Mouse (Mus musculus): ENCODE data around the gene Rbfox1.

Gene Rbfox1

DNA sequence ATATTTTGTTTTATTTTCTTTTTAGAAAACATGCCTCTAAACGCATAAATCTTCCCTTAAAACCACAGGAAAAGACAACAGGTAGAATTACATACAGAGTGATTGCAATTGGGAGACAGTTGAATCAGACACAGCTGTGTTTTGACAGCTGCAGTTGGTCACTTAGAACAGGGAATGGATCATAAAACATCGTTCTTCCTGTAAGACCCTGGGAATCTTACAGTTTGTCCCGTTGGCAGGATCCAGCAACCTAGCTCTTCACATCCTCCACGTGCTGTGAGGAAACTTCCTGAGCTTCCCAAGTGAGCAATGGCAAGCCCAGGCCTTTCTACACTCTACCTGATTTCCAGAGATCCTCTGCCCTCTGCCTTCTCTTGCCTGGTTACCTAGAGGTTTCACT lies 959.5 kb downstream of the Rbfox1 start:
- DNase-seq: no peak

DNA sequence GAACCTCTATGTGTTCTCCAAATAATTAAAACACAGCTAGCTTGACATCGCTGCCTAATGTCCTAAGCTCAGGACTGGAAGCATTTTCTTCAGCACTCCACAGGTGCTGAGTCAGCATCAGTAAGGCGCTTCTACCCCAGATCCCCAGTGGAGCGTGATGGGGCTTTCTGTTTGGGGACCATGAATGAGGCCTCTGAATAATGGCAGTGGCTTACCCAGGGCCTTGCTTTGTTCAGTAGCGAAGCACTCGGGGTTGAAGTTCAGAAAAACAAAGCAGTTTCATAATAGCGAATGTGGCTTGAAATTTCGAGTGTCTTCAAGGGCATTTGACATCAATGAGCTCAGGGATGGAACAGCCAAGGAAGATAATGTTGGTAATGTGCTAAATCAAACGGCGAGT lies 966.2 kb downstream of the Rbfox1 start:
- DNase-seq: no peak

DNA sequence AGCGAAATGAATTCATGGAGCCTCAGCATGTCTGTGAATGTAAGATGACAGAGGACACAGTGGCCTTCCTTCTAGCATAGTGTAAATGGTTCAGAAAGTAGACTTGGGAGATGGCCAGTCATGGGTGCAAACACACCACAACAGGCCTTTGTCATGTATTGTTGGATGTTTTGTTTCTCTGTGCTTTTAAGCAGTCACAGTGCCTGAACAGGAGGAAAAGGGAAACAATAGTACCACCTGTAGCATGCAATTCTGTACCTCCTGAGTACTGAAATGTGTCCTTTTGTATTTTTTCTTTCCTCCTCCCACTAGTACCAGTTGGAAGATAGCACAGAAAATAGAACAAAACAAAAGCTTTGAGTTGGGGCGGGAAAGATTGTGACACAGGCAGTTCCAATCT lies 968.6 kb downstream of the Rbfox1 start:
- no peak for DNase-seq

DNA sequence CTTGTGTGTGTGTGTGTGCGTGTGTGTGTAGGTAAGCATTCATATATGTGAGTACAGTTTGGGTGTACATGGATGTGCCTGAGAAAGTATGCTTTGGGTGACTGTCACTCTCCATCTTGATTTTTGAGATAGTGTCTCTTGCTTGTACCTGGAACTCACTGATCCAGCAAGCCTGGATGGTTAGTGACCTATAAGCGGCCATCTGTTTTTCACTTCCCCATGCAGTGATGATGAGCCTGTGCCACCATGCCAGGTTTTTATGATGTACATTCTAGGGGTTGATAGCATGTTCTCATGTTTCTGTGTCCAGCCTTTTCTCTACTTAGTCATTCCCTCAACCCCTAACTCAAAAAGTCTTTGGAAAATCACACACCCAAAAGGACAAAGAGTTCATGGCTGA lies 976.5 kb downstream of the Rbfox1 start:
- DNase-seq: no peak

DNA sequence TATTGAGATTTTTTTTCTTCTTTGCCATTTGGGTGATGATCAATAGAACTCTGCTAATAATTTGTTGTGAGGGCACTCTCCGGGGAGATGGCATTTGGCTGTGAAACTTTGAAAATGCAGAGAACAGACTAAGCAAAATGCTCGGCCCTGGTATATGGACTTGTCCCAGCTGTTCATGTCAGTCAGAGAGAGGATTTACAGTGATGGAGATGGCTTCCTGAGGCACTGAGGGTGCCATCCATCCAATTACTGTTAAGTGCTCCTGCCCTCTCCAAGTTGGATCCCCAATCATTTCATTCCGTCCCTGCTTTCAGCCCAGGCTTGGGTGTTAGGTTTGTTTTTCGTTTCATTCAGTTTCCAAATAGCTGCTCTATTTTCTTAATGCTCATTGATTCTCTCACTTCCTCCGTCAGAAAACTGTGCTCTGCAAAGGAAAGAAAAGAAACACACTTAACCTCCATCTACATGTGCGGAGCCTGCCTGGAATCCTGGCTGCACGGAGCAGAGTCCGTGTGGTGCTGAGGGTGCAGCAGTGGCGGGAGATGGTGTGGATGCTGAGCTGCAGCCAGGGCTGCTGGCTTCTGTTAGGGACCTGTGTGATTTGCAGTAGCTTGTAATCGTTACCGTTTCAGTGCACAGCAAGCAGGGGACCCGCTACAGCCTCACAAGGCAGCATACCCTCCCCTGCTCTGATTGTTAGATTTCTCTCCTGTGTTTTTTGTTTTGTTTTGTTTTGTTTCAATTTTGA lies 997.7 kb downstream of the Rbfox1 start:
- DNase-seq: no peak

DNA sequence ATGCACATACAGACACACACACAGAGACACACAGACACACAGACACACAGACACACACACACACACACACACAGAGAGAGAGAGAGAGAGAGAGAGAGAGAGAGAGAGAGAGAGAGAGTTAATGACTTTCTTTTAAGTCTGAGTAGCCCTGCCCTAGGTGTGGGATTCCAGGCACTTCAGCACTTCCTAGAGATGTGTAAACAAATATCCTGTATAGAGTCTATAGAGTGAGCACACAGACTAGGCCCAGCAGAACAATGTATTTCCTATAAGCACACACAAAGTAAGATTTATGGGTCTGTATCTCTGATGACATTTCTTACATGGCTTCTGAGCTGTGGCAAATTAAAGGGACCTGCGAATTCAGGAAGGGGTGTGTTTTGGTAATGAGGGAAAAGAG lies 998.6 kb downstream of the Rbfox1 start:
- no peak for DNase-seq

DNA sequence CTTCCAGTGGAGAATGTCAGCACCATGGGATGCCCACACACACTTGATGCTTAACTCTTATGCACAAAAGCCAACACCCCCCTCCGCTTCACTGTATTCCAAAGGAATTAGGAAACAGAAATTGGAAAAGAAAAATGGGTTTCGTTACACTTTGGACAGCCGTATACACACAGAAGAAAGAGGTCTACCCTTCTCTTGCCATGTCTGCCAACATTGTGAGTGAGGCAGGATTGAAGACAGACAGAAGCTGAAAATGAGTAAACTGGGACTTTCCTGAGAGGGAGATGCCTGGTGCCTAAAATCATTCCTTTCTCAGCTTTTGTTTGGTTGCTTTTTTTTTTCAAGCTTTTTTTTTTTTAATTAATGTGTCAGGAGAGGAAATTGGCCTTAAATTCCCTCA lies 1000.5 kb downstream of the Rbfox1 start:
- DNase-seq: no peak

DNA sequence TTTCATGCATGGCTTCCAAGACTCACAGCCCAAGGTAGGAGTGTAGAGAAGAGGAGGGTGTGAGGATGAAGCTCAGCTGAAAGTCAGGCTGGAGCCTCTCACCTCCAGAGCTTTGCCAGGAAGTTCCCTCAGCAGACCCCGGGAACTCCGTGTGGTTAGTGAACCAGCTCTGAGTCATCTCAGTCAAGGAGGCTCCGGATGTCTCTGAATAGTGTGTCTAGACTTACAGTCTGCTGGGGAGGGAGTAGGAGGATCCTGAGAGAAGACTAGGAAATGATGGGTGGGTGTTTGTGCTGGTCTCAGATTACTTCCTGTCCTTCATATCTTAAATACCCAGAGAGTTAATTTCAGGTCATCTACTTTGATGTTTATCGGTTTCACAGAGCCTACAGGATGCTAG lies 1004.1 kb downstream of the Rbfox1 start:
- no peak for DNase-seq

DNA sequence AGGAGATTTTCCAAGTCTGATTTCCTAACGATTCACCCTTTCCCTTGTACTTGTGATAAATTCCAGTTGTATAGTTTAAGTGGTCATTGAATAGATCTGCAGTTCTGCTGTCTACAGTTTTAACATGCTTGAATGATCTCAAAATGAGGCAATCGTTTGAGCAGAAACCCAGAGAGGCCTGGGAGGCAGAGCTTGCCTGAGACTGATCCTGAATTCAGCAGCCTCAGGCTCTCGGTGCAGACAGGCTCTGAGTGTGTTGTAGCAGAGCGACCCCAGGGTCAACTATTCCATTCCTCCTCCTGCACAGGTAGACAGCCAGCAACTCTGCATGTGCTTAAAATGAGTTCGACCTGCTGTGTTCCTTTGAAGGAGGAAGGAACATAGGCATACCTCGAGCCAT lies 1012.6 kb downstream of the Rbfox1 start:
- DNase-seq: no peak

DNA sequence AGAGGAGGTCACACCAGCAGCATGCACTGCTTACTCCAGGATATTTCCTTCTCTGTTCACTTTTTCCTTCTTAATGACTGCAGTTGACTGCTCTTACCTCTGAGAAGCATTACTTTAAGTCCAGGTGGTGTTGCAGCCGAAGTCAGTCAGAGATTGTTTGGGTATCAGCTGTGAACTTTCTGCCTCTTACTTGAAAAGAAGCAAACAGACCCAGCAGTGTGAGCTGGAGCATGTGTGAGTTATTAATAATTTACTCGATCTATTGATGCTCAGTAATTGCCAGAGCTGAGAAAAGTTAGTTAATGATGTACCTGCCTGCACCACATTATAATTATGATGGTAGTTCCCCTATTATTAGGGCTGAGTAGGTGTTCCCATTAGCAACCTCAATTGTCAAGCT lies 1014.9 kb downstream of the Rbfox1 start:
- DNase-seq: no peak

DNA sequence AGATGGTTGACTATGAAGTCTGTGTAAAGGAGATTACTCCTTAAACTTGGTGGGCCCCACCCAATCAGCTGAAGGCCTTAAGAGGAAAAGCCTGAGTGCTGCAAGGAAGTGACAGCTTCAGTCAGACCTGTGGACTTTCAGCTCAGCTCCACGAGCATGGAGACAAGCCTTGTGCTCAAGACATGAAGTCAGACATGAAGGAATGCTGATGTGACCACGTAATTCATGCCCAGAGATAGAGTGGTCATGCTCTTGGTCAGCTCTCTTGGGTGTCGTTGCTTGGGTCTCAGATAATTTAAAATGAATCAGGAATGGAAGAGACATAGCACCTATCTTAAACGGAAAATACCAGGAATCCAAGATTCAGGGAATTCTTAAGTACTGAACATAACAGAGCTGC lies 1019.8 kb downstream of the Rbfox1 start:
- DNase-seq: no peak

DNA sequence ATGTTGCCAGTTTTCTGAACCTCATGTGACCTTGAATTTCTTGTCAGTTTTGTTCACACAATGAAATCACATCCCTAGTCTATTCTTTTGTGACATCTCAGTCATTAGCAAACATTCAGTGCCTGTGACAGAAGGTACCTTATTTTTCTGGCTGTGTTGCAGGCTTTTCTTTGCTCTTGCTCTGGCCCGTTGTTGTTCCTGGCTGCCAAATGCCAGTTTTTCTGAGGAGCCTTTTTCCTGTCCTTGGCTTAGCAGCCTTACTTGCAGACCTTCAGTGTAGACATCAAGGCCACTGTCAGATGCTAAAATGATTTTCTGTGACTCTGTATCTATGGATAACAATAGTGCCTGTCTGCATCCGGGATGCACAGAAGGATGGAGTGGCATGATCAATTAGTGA lies 1020.8 kb downstream of the Rbfox1 start:
- DNase-seq: no peak

DNA sequence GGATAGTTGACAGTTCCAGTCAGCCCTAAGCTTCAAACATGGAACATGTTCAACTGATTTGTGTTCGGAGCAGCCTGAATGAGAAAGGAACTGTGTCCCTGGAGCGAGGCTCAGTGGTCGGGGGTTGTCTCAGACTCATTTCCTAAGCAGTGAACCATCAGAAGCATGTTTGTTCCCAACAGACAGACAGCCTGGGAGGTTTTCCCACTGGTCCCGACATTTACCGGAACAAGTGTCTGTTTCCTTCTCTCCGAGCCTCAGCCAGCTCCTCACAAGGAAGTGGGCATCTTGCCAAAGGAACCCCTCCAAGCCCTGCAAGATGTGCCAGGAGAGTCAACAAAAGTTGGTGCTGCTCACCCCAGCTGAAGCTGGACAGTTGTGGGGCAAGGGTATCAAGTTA lies 1022.4 kb downstream of the Rbfox1 start:
- no peak for DNase-seq

DNA sequence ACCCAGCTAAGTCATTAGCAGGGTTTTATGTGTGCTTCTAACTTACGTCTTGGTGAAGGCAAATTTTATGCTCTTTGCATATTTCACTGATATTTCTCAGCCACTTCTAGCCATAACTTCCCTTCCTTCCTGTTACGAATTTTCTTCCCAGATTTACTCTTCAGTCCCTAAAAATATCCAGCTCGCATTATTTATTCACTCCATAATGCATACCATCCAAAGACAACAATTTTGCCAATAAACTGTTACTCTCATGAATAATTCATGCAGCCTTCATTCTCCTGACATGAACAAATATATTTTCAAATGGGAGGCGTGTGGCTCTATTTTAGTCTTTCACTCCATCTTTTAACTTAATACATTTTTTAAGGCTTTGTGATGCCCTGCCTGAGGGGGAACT lies 1029.4 kb downstream of the Rbfox1 start:
- no peak for DNase-seq

DNA sequence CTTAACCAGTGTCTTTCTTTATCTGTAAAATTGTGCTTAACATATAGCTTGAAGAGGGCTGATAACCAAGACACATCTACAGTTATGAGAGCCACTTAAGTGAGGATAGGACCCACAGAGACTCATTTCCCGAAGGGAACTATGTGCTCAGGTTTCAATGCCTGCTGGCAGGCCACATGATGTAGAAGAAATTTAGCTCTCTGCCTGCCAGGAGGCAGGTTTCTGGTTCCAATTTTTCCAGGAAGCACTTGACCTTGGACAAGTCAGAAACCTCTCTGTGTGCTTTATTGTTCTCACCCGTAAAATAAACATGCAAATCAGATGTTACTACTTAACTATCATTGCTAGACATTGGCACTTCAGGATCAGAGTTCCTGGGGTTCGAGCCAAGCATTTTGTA lies 1033.5 kb downstream of the Rbfox1 start:
- no peak for DNase-seq

DNA sequence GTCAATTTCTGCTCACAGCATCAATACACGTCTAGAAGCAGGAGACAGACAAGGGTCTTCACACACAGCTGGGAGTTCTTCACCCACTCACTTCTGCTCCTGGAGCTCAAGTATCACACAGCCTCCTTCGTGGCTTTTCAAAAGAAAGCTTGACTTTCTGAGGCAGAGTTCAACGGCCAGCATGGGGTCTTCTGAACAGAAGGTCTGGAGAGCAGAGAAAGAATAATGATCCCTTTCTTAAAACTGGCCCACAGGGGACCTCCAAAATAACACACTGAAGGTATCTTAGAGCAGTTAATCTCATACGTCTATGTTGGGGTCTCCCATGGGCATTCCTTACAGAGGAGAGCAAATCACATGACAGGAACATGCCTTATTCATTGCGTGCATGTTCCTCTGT lies 1034.5 kb downstream of the Rbfox1 start:
- DNase-seq: no peak

DNA sequence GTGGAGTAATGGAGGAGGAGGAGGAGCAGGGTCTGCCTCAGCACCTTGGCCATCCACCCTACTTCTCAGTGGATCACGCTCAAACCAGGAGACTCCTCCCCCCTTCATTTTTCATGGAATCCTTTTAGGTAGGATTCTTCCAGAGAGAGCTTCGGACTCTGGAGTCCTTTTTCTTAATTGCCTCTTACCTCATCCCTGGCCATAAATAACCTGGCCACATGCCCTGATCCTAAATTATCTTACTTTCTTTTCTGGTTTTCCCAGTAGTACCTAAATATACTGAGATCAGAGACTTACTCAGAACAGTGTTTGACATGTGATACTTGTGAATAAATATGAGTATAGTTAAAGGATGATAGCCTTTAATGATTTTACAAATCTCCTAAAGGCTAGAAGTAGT lies 1042.5 kb downstream of the Rbfox1 start:
- no peak for DNase-seq

DNA sequence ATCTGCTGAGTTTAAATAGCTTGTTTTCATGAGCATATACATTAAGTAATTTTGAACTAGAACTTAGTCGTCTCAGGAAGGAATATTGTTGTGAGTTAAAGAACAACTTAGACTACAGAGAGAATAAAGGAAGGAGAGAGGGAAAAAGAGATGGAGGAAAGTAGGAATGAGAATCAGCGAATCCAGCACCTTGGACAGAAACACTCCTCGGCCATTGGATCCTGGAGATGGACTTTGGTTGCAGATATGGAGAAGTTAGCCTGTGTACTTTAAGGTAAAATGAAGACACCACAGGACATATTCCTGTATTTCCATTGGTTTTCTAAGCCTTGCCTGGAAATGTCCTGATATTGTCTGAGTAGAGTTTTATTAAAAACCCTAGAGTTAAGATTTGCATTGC lies 1045.6 kb downstream of the Rbfox1 start:
- DNase-seq: no peak

DNA sequence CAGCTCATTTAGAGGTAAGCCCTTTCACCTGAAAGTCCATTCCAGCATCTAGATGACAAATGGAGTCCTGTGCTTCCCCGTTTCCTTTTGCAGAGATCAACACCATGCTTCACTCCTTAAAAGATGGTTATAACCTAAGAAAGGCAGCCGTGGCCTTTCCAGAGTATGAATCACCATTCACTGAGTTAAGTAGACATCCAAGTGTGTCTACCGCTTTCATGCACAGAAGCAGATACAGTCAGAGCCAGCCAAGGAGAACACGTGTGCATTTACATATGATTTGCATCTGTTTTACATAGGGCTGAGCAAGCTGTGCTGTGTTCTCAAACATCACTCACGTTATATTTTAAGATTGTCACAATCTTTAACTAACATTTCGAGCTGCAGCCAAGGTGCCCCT lies 1061.0 kb downstream of the Rbfox1 start:
- no peak for DNase-seq

DNA sequence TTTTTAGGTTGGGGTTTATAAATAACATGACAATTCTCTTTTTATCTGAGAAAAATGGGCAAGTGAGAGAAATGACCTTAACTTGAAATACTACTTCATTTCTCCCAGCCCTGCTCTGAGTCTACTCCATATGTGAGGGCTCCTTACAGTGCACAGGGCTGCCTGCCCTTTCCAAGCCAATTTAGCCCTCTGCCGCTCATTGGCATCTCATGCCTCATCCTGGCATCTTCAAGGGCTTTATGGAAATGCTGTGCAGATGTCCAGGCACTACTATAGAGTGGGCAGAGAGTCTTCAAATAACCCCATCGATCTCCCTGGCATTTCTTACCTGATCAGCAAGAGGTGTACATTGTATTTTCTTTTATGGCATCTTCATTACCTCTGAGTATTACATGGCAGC lies 1064.5 kb downstream of the Rbfox1 start:
- no peak for DNase-seq

DNA sequence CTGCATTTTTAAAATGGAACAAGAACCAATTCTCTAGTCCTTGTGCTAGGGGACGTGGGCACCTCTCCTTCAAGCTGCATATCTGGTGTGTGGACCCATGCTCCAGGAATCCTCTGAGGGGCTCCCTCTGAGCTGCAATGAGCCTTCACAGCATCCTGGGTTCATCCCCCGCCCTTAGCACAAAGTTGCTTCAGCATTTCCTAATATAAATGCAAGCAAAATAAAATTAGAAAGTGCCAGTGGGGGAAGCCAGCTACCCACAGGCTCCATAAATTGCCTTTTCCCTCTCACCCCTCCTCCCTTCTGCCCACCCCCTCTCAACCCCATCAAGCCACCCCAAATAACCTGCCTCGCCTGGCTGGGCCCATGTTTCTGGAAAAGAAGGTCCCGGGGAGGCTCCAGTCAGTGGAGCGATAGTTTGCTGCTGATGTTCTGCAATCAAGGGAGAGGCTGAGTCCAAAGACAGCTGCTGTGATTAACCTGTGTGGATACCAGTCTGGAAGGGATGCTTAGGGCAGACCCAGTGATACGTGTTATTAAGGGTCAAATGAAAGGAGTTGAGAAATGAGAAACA lies 1070.0 kb downstream of the Rbfox1 start:
- no peak for DNase-seq

DNA sequence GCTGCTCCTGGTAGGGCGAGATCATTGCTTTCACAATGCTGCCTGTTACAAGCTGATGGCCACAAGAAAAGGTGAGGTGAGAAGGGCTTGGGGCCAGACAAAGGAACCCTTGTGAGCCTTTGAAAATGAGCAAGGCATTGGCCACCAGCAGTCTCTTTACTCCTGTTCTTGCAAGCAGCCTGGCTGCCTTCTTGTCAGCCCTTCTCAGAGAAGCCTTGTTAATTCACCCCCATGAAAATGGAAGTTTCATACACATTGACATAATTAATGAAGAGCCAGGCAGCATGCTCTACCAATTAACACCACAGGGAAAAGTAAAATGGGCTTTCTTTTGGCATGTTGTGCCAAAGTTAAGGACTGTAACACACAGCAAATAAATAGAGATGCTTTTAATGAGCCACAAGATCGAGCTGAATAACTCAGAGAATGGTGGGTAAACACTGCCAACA lies 1076.8 kb downstream of the Rbfox1 start:
- no peak for DNase-seq

DNA sequence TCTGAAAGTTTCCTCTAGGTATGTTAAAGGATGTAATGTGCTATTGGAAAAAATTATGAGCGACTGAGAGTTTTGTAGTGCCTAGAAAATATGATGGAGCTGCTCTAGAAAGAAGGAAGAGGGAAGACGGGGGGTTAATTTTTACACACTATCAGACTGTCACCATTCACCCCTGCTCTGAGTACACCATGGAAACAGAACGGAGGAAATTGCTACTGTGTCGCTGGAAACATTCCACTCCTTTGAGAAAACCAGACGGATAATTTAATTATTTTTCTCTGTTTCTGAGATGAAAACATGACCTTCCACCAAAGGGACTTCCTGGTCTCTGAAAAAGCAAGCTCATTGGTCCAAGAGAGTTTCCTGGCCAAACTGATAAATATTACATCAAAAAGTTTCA lies 1077.4 kb downstream of the Rbfox1 start:
- DNase-seq: no peak

DNA sequence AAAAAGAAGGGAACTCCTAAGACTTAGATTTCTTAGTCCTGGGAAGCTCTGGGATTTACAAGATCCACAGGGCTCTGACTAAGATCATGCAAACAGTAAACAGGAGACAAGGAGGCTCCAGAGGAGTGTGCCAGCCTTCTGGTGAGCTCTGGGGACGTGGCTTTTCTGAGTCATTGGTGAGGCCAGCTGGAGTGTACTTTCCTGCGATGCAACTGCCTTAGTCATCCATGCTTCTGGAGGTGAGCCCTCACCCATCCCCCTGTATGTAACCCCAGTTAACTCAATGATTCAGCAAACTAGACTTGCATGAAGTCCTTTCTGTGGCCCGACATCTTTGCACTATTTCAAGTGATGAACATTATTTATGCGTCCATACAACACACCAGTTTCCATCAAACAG lies 1078.4 kb downstream of the Rbfox1 start:
- no peak for DNase-seq

Measured in thymus, postnatal 25 days (tissue).